Mouse (Mus musculus) heart, embryonic 11.5 days (tissue): ENCODE measurements at regions not wholly inside any gene's neighbourhood (a gene's known extent, or its start where the extent isn't known, plus 50 kb on each side); places are given as distances from the start of the nearest gene placed in this dataset.

Experiments
- ATAC-seq: fragments of 200-750 bp; cut with Nextera tagmentation; replicated peaks from 2 replicates; pipeline ENCODE4 v1.8.0; 2017; ENCODE audit warnings: moderate library complexity; ENCODE audit not compliant: insufficient number of reproducible peaks, low FRiP score, low TSS enrichment
- H3K27ac ChIP-seq: fragments of 300-500 bp; sonication (generic); 2 replicates; pipeline ENCODE4 v1.5.1; 2014; ENCODE audit warnings: mild to moderate bottlenecking, low read depth, low read length
- H3K27me3 ChIP-seq: fragments of 300-500 bp; sonication (generic); 2 replicates; pipeline ENCODE4 v1.6.1; 2014; ENCODE audit warnings: mild to moderate bottlenecking, low read length, mixed read lengths; ENCODE audit not compliant: control insufficient read depth, insufficient read depth
- H3K36me3 ChIP-seq: fragments of 300-500 bp; sonication (generic); 2 replicates; pipeline ENCODE4 v1.6.1; 2014; ENCODE audit warnings: mild to moderate bottlenecking, low read length, moderate library complexity, mixed read lengths; ENCODE audit not compliant: control insufficient read depth, insufficient read depth
- H3K4me1 ChIP-seq: fragments of 300-500 bp; sonication (generic); 2 replicates; pipeline ENCODE4 v1.6.1; 2014; ENCODE audit warnings: low read length; ENCODE audit not compliant: control insufficient read depth, insufficient read depth
- H3K4me2 ChIP-seq: fragments of 300-500 bp; sonication (generic); 2 replicates; pipeline ENCODE4 v1.6.1; 2014; ENCODE audit warnings: mild to moderate bottlenecking, moderate library complexity
- H3K4me3 ChIP-seq: fragments of 300-500 bp; sonication (generic); 2 replicates; pipeline ENCODE4 v1.5.1; 2014; ENCODE audit warnings: low read depth, low read length
- H3K9ac ChIP-seq: fragments of 300-500 bp; sonication (generic); 2 replicates; pipeline ENCODE4 v1.6.1; 2014; ENCODE audit warnings: mild to moderate bottlenecking, low read depth, low read length, moderate library complexity
- H3K9me3 ChIP-seq: fragments of 300-500 bp; sonication (generic); replicated peaks from 2 replicates; pipeline ENCODE4 v1.6.1; 2016; ENCODE audit warnings: low read length; ENCODE audit not compliant: control insufficient read depth
- WGBS: fragments of 180-500 bp; shearing (Covaris S2); extraction: QIAGEN DNeasy Blood & Tissue Kit; methylation state at CpG from one replicate; pipeline ENCODE4 v1.1.7; 2014; ENCODE audit not compliant: insufficient replicate concordance; 5-methylcytosine and 5-hydroxymethylcytosine counted together

- Histone ChIP-seq H3K27me3 (no peaks in the 10 kb centered on the region), H3K27ac (no peak overlapping the region), H3K36me3 (no peaks in the 10 kb centered on the region), H3K4me1 (no peaks in the 10 kb centered on the region), H3K4me3 (no peak overlapping the region), H3K4me2 (no peak overlapping the region), H3K9me3 (no peaks in the 10 kb centered on the region), H3K9ac (no peak overlapping the region)
- no peak for ATAC-seq
- WGBS: 63% methylated on average over 8 of the region's 8 CpGs
These were observed 218.6 kb upstream of the Dab2 start for GRCm38 (mm10) chr15:6080714-6081635.

GRCm38 (mm10) chr15:6087208-6087607 lies 212.4 kb upstream of the Dab2 start:
- Histone ChIP-seq H3K4me1 (no peaks in the 10 kb centered on the region), H3K27ac (no peak overlapping the region), H3K9me3 (no peaks in the 10 kb centered on the region), H3K4me2 (no peak overlapping the region), H3K9ac (no peak overlapping the region), H3K4me3 (no peak overlapping the region), H3K27me3 (no peaks in the 10 kb centered on the region), H3K36me3 (no peaks in the 10 kb centered on the region)
- no peak for ATAC-seq
- 70% methylated on average over 3 of the region's 3 CpGs for WGBS

DNA sequence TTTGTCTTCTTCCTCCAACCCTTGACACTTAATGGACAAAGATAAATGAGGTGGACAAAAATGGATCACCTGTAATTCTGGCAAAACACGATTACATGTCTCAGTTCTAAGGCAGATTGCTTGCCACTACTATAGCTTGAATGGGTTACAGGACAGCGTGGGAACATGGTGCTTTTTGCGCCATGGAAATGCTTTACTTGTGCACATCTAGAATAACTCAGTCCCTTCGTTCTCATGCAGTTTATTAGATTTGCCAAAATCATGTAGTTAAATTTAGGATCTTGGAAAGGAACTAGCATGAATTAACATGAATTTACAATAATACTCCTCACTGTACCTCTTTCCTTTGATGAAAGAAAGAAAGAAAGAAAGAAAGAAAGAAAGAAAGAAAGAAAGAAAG lies 211.1 kb upstream of the Dab2 start:
- Histone ChIP-seq H3K9ac (no peak overlapping the region), H3K36me3 (no peaks in the 10 kb centered on the region), H3K9me3 (no peaks in the 10 kb centered on the region), H3K4me2 (no peak overlapping the region), H3K27ac (no peak overlapping the region), H3K4me1 (no peaks in the 10 kb centered on the region), H3K27me3 (no peaks in the 10 kb centered on the region), H3K4me3 (no peak overlapping the region)
- WGBS: 76% methylated on average over 4 of the region's 4 CpGs
- ATAC-seq: no peak

GRCm38 (mm10) chr15:6129697-6130096 lies 169.9 kb upstream of the Dab2 start:
- no peak overlapping the region for H3K9ac ChIP-seq
- no peaks in the 10 kb centered on the region for H3K27me3 ChIP-seq
- H3K4me3 ChIP-seq: no peak overlapping the region
- H3K4me1 ChIP-seq: no peaks in the 10 kb centered on the region
- no peak overlapping the region for H3K4me2 ChIP-seq
- WGBS: 83% methylated on average over 3 of the region's 3 CpGs
- no peaks in the 10 kb centered on the region for H3K9me3 ChIP-seq
- H3K36me3 ChIP-seq: no peaks in the 10 kb centered on the region
- H3K27ac ChIP-seq: no peak overlapping the region
- ATAC-seq: no peak

GRCm38 (mm10) chr15:6132216-6132615 lies 167.4 kb upstream of the Dab2 start:
- Histone ChIP-seq H3K4me2 (no peak overlapping the region), H3K36me3 (no peaks in the 10 kb centered on the region), H3K4me3 (no peak overlapping the region), H3K27ac (no peak overlapping the region), H3K4me1 (no peaks in the 10 kb centered on the region), H3K27me3 (no peaks in the 10 kb centered on the region), H3K9ac (no peak overlapping the region), H3K9me3 (no peaks in the 10 kb centered on the region)
- ATAC-seq: no peak

GRCm38 (mm10) chr15:6145071-6145470 lies 154.5 kb upstream of the Dab2 start:
- Histone ChIP-seq H3K4me1 (no peaks in the 10 kb centered on the region), H3K4me3 (no peak overlapping the region), H3K27me3 (no peaks in the 10 kb centered on the region), H3K36me3 (no peaks in the 10 kb centered on the region), H3K9ac (no peak overlapping the region), H3K9me3 (no peaks in the 10 kb centered on the region), H3K4me2 (no peak overlapping the region), H3K27ac (no peak overlapping the region)
- 62% methylated on average over 2 of the region's 2 CpGs for WGBS
- no peak for ATAC-seq

DNA sequence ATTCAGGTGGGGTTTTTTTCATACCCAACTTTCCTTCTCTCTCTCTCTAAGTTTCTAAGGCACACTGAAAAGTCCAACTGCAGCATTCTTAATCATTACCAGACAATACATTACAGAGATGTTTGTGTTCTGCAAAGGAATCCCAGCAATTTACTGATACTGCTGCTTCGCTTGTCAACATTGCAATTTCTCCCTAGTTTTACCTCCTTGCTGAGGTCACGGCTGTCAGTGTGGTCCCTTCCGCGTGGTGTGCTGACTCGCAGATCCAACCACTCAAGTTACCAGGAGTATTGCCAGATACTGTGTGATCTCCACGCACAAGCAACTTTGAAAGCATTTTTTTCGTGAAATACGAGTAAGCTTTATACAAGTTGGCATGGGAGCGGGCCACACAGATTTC lies 144.9 kb upstream of the Dab2 start:
- Histone ChIP-seq H3K4me1 (no peaks in the 10 kb centered on the region), H3K27ac (no peak overlapping the region), H3K9ac (no peak overlapping the region), H3K4me2 (no peak overlapping the region), H3K27me3 (no peaks in the 10 kb centered on the region), H3K4me3 (no peak overlapping the region), H3K9me3 (no peaks in the 10 kb centered on the region), H3K36me3 (no peaks in the 10 kb centered on the region)
- no peak for ATAC-seq
- WGBS: 49% methylated on average over 9 of the region's 9 CpGs

DNA sequence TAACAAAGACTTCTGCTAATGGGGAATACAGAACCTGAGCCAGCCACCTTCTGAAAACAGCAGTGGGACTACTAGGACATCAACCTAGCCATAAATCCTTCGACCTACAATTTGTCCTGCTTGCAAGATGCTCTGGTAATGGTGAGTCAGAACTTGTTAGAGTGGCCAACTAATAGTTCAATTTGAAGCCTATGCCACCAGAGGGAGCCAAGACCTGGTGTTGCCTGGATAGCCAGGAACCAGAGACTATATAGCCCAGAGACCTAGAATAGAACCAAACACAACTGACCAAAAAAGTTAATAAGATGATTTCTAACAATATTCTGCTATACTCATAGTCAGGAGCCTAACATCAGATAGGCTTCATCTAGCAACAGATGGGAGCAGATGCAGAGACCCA lies 119.3 kb upstream of the Dab2 start:
- no peak for ATAC-seq
- no peaks in the 10 kb centered on the region for H3K9me3 ChIP-seq
- no peaks in the 10 kb centered on the region for H3K36me3 ChIP-seq
- H3K27ac ChIP-seq: no peak overlapping the region
- no peak overlapping the region for H3K4me2 ChIP-seq
- H3K9ac ChIP-seq: no peak overlapping the region
- H3K4me1 ChIP-seq: no peaks in the 10 kb centered on the region
- WGBS: 82% methylated on average over 1 of the region's 1 CpGs
- H3K27me3 ChIP-seq: no peaks in the 10 kb centered on the region
- H3K4me3 ChIP-seq: no peak overlapping the region

- Histone ChIP-seq H3K4me2 (no peak overlapping the region), H3K4me1 (no peaks in the 10 kb centered on the region), H3K9ac (no peak overlapping the region), H3K27ac (no peak overlapping the region), H3K4me3 (no peak overlapping the region), H3K27me3 (no peaks in the 10 kb centered on the region), H3K9me3 (no peaks in the 10 kb centered on the region), H3K36me3 (no peaks in the 10 kb centered on the region)
- no peak for ATAC-seq
- WGBS: 66% methylated on average over 3 of the region's 3 CpGs
These were observed 116.0 kb upstream of the Dab2 start for GRCm38 (mm10) chr15:6183627-6184026.
